Mouse (Mus musculus) hindbrain, embryonic 14.5 days (tissue): Measurements from ENCODE around the gene Uchl1. TPM values are rescaled to one million over a fixed set of nuclear protein-coding genes. Genes with fewer than 3 reads are reported as not detected.

Experiments used
- ATAC-seq: fragments of 200-750 bp; cut with Nextera tagmentation; 2 replicates; pipeline ENCODE4 v1.8.0; 2017; ENCODE audit warnings: moderate number of reproducible peaks, mild to moderate bottlenecking, moderate TSS enrichment, moderate library complexity; ENCODE audit not compliant: low FRiP score
- DNase-seq: peaks from one replicate; pipeline ENCODE4 v3.0.0-alpha.2; 2015; ENCODE audit warnings: low spot score
- H3K27ac ChIP-seq: fragments of 300-500 bp; sonication (generic); 2 replicates; pipeline ENCODE4 v1.5.1; 2014; ENCODE audit warnings: mild to moderate bottlenecking, moderate library complexity
- H3K27me3 ChIP-seq: fragments of 300-500 bp; sonication (generic); 2 replicates; pipeline ENCODE4 v1.6.1; 2014; ENCODE audit warnings: mild to moderate bottlenecking, low read length, mixed read lengths; ENCODE audit not compliant: control insufficient read depth, insufficient read depth
- H3K36me3 ChIP-seq: fragments of 300-500 bp; sonication (generic); replicated peaks from 2 replicates; pipeline ENCODE4 v1.6.1; 2014; ENCODE audit not compliant: control insufficient read depth, insufficient read depth
- H3K4me1 ChIP-seq: fragments of 300-500 bp; sonication (generic); replicated peaks from 2 replicates; pipeline ENCODE4 v1.6.1; 2014; ENCODE audit warnings: antibody characterized with exemption, low read length, mixed read lengths; ENCODE audit not compliant: control insufficient read depth, insufficient read depth
- H3K4me2 ChIP-seq: fragments of 300-500 bp; sonication (generic); replicated peaks from 2 replicates; pipeline ENCODE4 v1.6.1; 2014; ENCODE audit warnings: mild to moderate bottlenecking, moderate library complexity
- H3K4me3 ChIP-seq: fragments of 300-500 bp; sonication (generic); replicated peaks from 2 replicates; pipeline ENCODE4 v1.5.1; 2014; ENCODE audit warnings: mild to moderate bottlenecking, low read length
- H3K9ac ChIP-seq: fragments of 300-500 bp; sonication (generic); 2 replicates; pipeline ENCODE4 v1.6.1; 2014
- H3K9me3 ChIP-seq: fragments of 300-500 bp; sonication (generic); 2 replicates; pipeline ENCODE4 v1.6.1; 2016; ENCODE audit warnings: low read length; ENCODE audit not compliant: control insufficient read depth
- WGBS: fragments of 180-500 bp; shearing (Covaris S2); extraction: QIAGEN DNeasy Blood & Tissue Kit; methylation state at CpG from one replicate; pipeline ENCODE4 v1.1.7; 2014; 5-methylcytosine and 5-hydroxymethylcytosine counted together
- polyA plus RNA-seq: library from polyadenylated mRNA; unstranded; fragments of >200 nt; fragmentation: Nextera tagmentation; extraction: Ambion mirVana; gene quantifications from 2 replicates; pipeline ENCODE4 v1.2.1, GENCODE M21; 2014

Gene Uchl1
- polyA plus RNA-seq, 1 experiment from 2014 or later: 1,396 TPM

DNA sequence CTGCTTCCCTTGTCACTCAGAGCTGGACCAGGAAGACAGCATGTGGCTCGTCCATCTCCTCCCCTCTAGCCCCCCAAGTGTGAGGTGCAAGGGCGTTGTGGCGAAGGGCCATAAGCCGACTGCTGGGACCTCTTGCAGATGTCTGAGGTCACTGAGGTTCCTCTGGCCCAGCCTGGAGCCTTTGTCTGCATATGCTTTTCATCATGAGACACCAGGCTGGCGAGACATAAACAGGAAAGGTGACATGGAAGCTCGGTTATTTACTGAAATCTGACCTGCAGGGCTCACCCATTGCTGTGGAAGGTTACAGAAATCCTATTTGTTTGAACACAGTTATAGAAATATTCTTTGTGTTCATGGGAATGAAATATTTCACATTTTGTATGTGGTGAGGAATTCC is 24.0 kb downstream of the Uchl1 start:
- Histone ChIP-seq H3K4me2 (no peak overlapping the region), H3K9me3 (no peaks in the 10 kb centered on the region), H3K27me3 (no peaks in the 10 kb centered on the region), H3K9ac (no peak overlapping the region), H3K4me3 (no peak overlapping the region), H3K4me1 (no peaks in the 10 kb centered on the region), H3K27ac (no peak overlapping the region), H3K36me3 (no peaks in the 10 kb centered on the region)
- ATAC-seq: no peak
- WGBS: 50% methylated on average over 6 of the region's 6 CpGs
- DNase-seq: no peak

DNA sequence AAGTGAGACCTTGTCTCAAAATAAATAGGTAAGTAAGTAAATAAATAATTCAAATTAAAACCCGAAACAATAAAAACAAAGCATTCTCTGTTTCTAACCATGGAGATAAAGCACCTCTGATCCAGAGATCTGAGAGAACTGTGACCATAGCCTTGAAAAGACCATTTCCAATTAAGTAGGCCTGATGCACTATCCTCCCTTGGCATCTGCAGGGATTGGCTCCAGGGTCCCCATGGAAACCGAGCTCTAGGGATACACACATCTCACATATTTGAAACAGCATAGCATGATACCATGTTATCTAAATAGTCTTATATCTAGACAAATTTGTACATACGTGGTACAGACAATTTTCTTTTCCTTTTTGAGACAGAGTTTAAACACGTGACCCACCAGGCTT is 26.1 kb downstream of the Uchl1 start:
- DNase-seq (no peak), ATAC-seq (no peak)
- 92% methylated on average over 4 of the region's 4 CpGs for WGBS
- no peaks in the 10 kb centered on the region for H3K9me3 ChIP-seq
- no peak overlapping the region for H3K9ac ChIP-seq
- no peaks in the 10 kb centered on the region for H3K4me1 ChIP-seq
- no peak overlapping the region for H3K4me2 ChIP-seq
- no peak overlapping the region for H3K4me3 ChIP-seq
- no peaks in the 10 kb centered on the region for H3K27me3 ChIP-seq
- no peaks in the 10 kb centered on the region for H3K36me3 ChIP-seq
- H3K27ac ChIP-seq: no peak overlapping the region

GRCm38 (mm10) chr5:66703317-66704004 is 27.6 kb downstream of the Uchl1 start:
- H3K4me1 ChIP-seq: no peaks in the 10 kb centered on the region
- no peaks in the 10 kb centered on the region for H3K27me3 ChIP-seq
- no peak for ATAC-seq
- WGBS: 57% methylated on average over 10 of the region's 10 CpGs
- no peak overlapping the region for H3K4me3 ChIP-seq
- H3K9me3 ChIP-seq: no peaks in the 10 kb centered on the region
- H3K36me3 ChIP-seq: no peaks in the 10 kb centered on the region
- no peak overlapping the region for H3K4me2 ChIP-seq
- no peak for DNase-seq
- H3K9ac ChIP-seq: no peak overlapping the region
- no peak overlapping the region for H3K27ac ChIP-seq

DNA sequence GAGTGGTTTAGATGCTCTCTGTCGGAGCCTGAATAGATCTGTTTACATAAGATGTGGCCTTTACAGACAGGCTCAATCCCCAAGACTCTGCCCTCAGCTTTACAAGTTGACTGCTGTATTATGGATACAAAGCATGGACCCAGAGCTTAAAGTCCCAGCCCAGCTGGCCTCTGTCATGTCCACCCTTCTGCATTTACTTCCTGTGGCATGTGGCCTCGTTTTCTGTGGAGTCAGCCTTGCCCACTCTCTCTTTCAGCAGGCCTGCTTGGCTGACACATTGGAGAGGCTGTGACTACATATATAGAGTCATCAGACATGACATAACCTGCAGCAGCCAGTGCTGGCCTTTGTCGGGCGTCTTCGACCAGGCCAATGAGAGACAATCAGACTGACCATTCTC is 32.0 kb downstream of the Uchl1 start:
- H3K4me1 ChIP-seq: no peaks in the 10 kb centered on the region

DNA sequence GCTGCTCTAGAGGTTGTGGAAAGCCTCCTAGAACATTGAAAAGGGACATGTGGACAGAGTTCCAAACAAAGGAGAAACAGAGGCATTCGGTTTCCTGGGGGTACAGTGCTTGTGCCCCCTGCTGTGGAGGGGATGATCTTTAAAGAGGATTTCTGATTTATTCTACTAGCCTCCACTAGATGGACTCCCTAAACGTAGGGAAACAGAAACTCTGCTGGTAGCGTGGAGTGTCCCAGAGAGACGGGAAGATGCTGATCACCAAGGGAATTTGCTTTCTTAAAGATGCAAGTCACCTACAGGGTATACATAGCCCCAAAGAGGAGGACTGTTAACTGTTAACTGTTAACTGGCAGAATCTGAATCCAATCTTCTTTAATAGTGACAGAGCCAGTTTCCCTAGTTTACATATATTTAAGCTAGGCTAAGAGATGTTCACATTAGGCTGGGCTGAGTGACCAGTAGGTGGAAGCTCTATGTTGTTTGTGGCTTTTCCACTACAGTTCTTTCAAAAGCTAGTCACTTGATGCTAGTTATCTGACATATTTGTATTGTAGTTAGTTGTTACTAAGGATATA is 34.6 kb downstream of the Uchl1 start:
- Histone ChIP-seq H3K27ac (no peak overlapping the region), H3K4me2 (no peak overlapping the region), H3K4me1 (no peaks in the 10 kb centered on the region), H3K27me3 (no peaks in the 10 kb centered on the region), H3K9me3 (no peaks in the 10 kb centered on the region), H3K36me3 (no peaks in the 10 kb centered on the region), H3K4me3 (no peak overlapping the region), H3K9ac (no peak overlapping the region)
- ATAC-seq (no peak), DNase-seq (peak; percentile 62)
- 5% methylated on average over 4 of the region's 4 CpGs for WGBS

More for the DNA sequence above, 32.0 kb downstream of the Uchl1 start:
- Histone ChIP-seq H3K27me3 (no peaks in the 10 kb centered on the region), H3K4me3 (no peak overlapping the region), H3K9me3 (no peaks in the 10 kb centered on the region), H3K4me2 (no peak overlapping the region), H3K36me3 (no peaks in the 10 kb centered on the region), H3K9ac (no peak overlapping the region), H3K27ac (no peak overlapping the region)
- ATAC-seq (no peak), DNase-seq (no peak)
- WGBS: 78% methylated on average over 5 of the region's 5 CpGs

GRCm38 (mm10) chr5:66712801-66713200 is 36.9 kb downstream of the Uchl1 start:
- no peak overlapping the region for H3K27ac ChIP-seq
- ATAC-seq (no peak), DNase-seq (no peak)
- no peaks in the 10 kb centered on the region for H3K9me3 ChIP-seq
- H3K36me3 ChIP-seq: no peaks in the 10 kb centered on the region
- no peak overlapping the region for H3K4me3 ChIP-seq
- H3K4me2 ChIP-seq: no peak overlapping the region
- no peaks in the 10 kb centered on the region for H3K27me3 ChIP-seq
- H3K4me1 ChIP-seq: no peaks in the 10 kb centered on the region
- no peak overlapping the region for H3K9ac ChIP-seq
- 75% methylated on average over 6 of the region's 6 CpGs for WGBS

DNA sequence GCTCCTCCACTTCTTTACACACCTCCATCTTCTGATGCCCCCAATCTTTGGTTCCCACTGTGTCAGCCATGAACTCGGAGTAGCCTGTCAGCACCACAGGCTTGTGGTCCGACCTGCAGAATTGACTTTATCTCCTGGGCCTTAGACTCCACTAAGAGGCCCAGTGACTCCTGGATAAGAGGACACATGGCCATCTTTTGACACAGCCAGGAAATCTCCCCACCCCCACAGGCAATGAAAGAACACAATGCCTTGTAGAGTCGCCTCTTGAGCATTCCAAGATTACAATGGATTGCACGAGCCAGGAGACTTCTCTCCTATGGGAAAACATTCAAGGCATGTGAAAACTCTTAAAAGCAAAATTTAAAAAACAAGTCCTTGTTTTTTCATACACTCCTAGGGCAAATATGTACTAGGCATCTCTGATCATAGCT is 39.6 kb downstream of the Uchl1 start:
- Histone ChIP-seq H3K9ac (no peak overlapping the region), H3K4me1 (no peaks in the 10 kb centered on the region), H3K27me3 (no peaks in the 10 kb centered on the region), H3K36me3 (no peaks in the 10 kb centered on the region), H3K27ac (no peak overlapping the region), H3K4me2 (no peak overlapping the region), H3K4me3 (no peak overlapping the region), H3K9me3 (no peaks in the 10 kb centered on the region)
- DNase-seq (no peak), ATAC-seq (no peak)
- WGBS: 46% methylated on average over 4 of the region's 4 CpGs

DNA sequence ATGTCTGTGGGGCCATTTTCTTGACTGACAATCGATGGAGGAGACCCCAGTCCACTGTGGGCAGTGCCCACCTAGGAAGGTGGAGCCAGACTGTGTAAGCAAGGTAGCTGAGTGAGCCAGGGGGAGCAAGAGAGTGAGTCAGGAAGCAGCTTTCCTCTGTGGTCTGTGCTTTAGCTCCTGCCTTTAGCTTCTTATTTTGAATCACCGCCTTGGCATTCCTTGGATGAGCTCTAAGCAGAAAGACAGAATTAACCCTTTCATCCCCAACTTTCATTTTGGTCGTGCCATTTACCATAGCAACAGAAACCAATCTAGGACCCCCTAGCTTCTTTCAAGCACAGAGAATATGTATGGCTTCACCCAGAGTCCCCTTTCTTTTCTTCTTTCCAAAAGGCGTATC is 42.0 kb downstream of the Uchl1 start:
- no peaks in the 10 kb centered on the region for H3K36me3 ChIP-seq
- no peak for DNase-seq
- H3K9me3 ChIP-seq: no peaks in the 10 kb centered on the region
- no peaks in the 10 kb centered on the region for H3K27me3 ChIP-seq
- no peak overlapping the region for H3K27ac ChIP-seq
- H3K4me3 ChIP-seq: no peak overlapping the region
- ATAC-seq: no peak
- no peak overlapping the region for H3K4me2 ChIP-seq
- WGBS: 68% methylated on average over 4 of the region's 4 CpGs
- H3K4me1 ChIP-seq: 0 out of 2 replicates have a peak, but pooled peaks cover 3% of the 10 kb centered on the region
- H3K9ac ChIP-seq: no peak overlapping the region

DNA sequence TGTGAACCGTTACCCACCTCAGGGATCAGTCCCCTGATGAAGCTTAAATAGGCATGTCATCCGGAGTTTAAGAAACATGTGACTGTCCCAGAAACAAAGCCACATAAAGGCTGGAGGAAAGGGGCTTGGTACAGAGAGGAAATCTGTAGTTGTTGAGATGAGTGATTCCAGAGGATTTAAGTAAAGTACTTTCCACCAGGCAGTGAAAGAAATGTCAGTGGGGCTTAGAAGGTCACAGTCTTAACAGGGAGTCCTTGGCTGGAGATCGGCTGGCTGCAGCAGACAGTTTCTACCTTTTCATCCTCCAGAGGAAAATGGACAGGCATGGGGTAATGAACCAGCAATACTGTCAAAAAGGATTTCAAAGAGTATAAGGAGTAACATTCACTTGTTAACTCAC is 42.5 kb downstream of the Uchl1 start:
- Histone ChIP-seq H3K4me3 (no peak overlapping the region), H3K27me3 (no peaks in the 10 kb centered on the region), H3K4me1 (0 out of 2 replicates have a peak, but pooled peaks cover 3% of the 10 kb centered on the region), H3K9ac (no peak overlapping the region), H3K9me3 (no peaks in the 10 kb centered on the region), H3K36me3 (no peaks in the 10 kb centered on the region), H3K27ac (no peak overlapping the region), H3K4me2 (no peak overlapping the region)
- 56% methylated on average over 3 of the region's 3 CpGs for WGBS
- DNase-seq (no peak), ATAC-seq (no peak)
